In the genomic region with DNA sequence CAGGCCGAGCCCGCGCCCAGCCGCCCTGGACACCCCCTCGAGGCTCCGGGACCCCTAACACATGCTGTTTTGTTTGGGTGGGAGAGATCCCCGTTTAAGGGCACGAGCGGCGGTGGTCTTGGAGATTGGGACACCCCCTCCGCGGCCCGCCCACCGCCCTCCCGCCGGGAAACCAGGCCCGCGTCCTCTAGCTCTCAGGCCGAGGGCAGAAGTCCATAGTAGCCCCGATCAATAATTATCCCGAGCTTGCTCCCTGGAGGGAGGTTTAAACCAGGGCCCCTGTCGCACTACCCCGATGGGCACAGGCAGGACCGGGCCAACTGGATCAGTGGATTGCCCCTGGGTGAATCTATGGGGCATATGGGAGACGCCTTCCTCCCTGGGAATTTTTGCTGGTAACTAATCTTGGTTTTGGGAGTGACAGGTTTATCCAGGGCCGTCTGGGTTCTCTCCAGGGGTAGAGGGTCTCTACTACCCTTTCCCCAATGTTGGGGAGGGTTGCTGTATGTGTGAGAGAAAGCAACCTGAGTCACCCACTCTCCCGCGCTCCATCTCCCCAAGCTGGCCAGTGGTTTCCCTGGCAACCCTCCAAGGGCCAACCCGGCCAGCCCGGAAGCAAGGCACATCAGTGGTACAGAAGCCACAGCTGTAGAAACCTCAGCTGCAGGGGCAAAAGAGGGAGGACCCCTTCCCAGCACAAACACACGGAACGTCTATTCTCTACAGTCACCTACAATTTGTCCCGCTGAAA, we compare ENCODE assay signal across 8 mouse cellular contexts. TPM values are rescaled to one million over a fixed set of nuclear protein-coding genes. Genes with fewer than 3 reads are reported as not detected.
DNase-seq lines count a peak whose midpoint lies in the region; ATAC-seq and TF ChIP-seq lines count a peak whose summit lies in the region.

No protein-coding gene starts in this region.

- peak overlapping the region; percentile 81 for H3K4me3 ChIP-seq in hindbrain, embryonic 15.5 days
- H3K4me3 ChIP-seq in limb, embryonic 14.5 days (replicated peaks; ENCODE audit: low read length) = peak overlapping the region; percentile 97
- H3K4me3 ChIP-seq in midbrain, postnatal 0 days (ENCODE audit: low read depth, low read length) = peak overlapping the region; percentile 95

- under 1% methylated on average over 33 of the region's 33 CpGs for WGBS in hindbrain, embryonic 15.5 days
- WGBS in limb, embryonic 14.5 days = 2% methylated on average over 25 of the region's 33 CpGs
- WGBS in midbrain, postnatal 0 days = under 1% methylated on average over 30 of the region's 33 CpGs

- peaks cover 33% of the 10 kb centered on the region for H3K4me1 ChIP-seq in hindbrain, embryonic 15.5 days (replicated peaks)
- 0 out of 2 replicates have a peak, but pooled peaks cover 10% of the 10 kb centered on the region for H3K4me1 ChIP-seq in limb, embryonic 14.5 days (ENCODE audit: control insufficient read depth, insufficient read depth, low read length)
- peaks cover 10% of the 10 kb centered on the region for H3K4me1 ChIP-seq in midbrain, postnatal 0 days (ENCODE audit: insufficient read depth, low read length)

- peak overlapping the region; percentile 81 for H3K4me2 ChIP-seq in hindbrain, embryonic 15.5 days
- H3K4me2 ChIP-seq in limb, embryonic 14.5 days (replicated peaks; ENCODE audit: low read depth, low read length, severe bottlenecking) = peak overlapping the region; percentile 75
- H3K4me2 ChIP-seq in midbrain, postnatal 0 days (ENCODE audit: low read depth, low read length, poor library complexity, severe bottlenecking) = peak overlapping the region; percentile 58

- peak overlapping the region; percentile 72 for H3K9ac ChIP-seq in hindbrain, embryonic 15.5 days
- H3K9ac ChIP-seq in limb, embryonic 14.5 days (ENCODE audit: low read depth, low read length, severe bottlenecking) = peak overlapping the region; percentile 96
- peak overlapping the region; percentile 96 for H3K9ac ChIP-seq in midbrain, postnatal 0 days (replicated peaks; ENCODE audit: low read length, poor library complexity, severe bottlenecking)

- TF ChIP-seq CTCF in midbrain, postnatal 0 days (IDR thresholded peaks at IDR 0.05) = no peak

- DNase-seq in left cerebral cortex, adult 18-20 months (ENCODE audit: low spot score in 2 of 2) = peak; percentile 39 to 54
- DNase-seq in left cerebral cortex, adult 8-10 months (ENCODE audit: low spot score in 2 of 2) = no peak
- DNase-seq in cerebellum, adult 9-10 months = peak; percentile 67
- DNase-seq in forelimb bud, embryonic 11.5 days (ENCODE audit: low read depth, low spot score) = peak; percentile 53
- DNase-seq in limb, embryonic 14.5 days (ENCODE audit: low spot score) = peak; percentile 22
- DNase-seq in midbrain, postnatal 0 days (ENCODE audit: low spot score) = peak; percentile 48
- DNase-seq in testis, postnatal 10 days (ENCODE audit: low spot score) = peak; percentile 83

- ATAC-seq in hindbrain, embryonic 15.5 days (ENCODE audit: low FRiP score, low read depth) = peak; percentile 32
- ATAC-seq in limb, embryonic 14.5 days (ENCODE audit: low FRiP score, low read depth) = peak; percentile 24; the same call in 1 of the 2 replicates
- peak; percentile 66 for ATAC-seq in midbrain, postnatal 0 days (ENCODE audit: low FRiP score)

- peaks cover 8% of the 10 kb centered on the region; the same call in 1 of the 2 replicates for H3K27me3 ChIP-seq in hindbrain, embryonic 15.5 days
- no peaks in the 10 kb centered on the region for H3K27me3 ChIP-seq in limb, embryonic 14.5 days (ENCODE audit: control insufficient read depth, insufficient read depth, low read length)
- peaks cover 4% of the 10 kb centered on the region; the same call in 1 of the 2 replicates for H3K27me3 ChIP-seq in midbrain, postnatal 0 days (ENCODE audit: insufficient read depth, low read length)

- H3K9me3 ChIP-seq in hindbrain, embryonic 15.5 days = no peaks in the 10 kb centered on the region
- no peaks in the 10 kb centered on the region for H3K9me3 ChIP-seq in limb, embryonic 14.5 days (ENCODE audit: control insufficient read depth, low read length)
- H3K9me3 ChIP-seq in midbrain, postnatal 0 days (ENCODE audit: low read length) = no peaks in the 10 kb centered on the region

- no peak for TF ChIP-seq POLR2A in limb, embryonic 14.5 days (IDR thresholded peaks at IDR 0.05; ENCODE audit: borderline replicate concordance, extremely low read depth, insufficient read depth, insufficient read length)

- peak overlapping the region; percentile 86 for H3K27ac ChIP-seq in hindbrain, embryonic 15.5 days (replicated peaks)
- H3K27ac ChIP-seq in limb, embryonic 14.5 days (replicated peaks; ENCODE audit: low read depth, low read length) = peak overlapping the region; percentile 73; the same call in 1 of the 2 replicates
- H3K27ac ChIP-seq in midbrain, postnatal 0 days (ENCODE audit: low read depth, low read length) = peak overlapping the region; percentile 85

- no peaks in the 10 kb centered on the region for H3K36me3 ChIP-seq in hindbrain, embryonic 15.5 days
- no peaks in the 10 kb centered on the region for H3K36me3 ChIP-seq in limb, embryonic 14.5 days (ENCODE audit: control insufficient read depth, insufficient read depth, low read length)
- no peaks in the 10 kb centered on the region for H3K36me3 ChIP-seq in midbrain, postnatal 0 days (ENCODE audit: insufficient read depth, low read length)

RNA-seq across cellular contexts. Expression of gene Stat5b, which starts 0.4 kb away (rescaled TPM):
- 10 to 100 TPM; 26.8 to 28.0 TPM for total RNA-seq in left cerebral cortex, adult 18-20 months (2021)
- 10 to 100 TPM; 26.8 to 30.9 (median 30.6) TPM for total RNA-seq in left cerebral cortex, adult 8-10 months (2022)
- 16.4 and 20.3 TPM in 2 replicates for polyA plus RNA-seq in hindbrain, embryonic 15.5 days (2015; fragmentation: Nextera tagmentation; extraction: Ambion mirVana)
- 24.4 and 27.0 TPM in 2 replicates for polyA plus RNA-seq in limb, embryonic 14.5 days (2012; rRNA removed)
- 21.9 and 22.1 TPM in 2 replicates for polyA plus RNA-seq in limb, embryonic 14.5 days (2014; fragmentation: Nextera tagmentation; extraction: Ambion mirVana)
- 22.5 and 25.6 TPM in 2 replicates for total RNA-seq in midbrain, postnatal 0 days (2014; rRNA removed)
- 13.0 and 15.7 TPM in 2 replicates for polyA plus RNA-seq in midbrain, postnatal 0 days (2015; fragmentation: Nextera tagmentation; extraction: Ambion mirVana)

RNA-seq across cellular contexts. Expression of gene Stat5a, which starts 8.2 kb away (rescaled TPM):
- total RNA-seq in left cerebral cortex, adult 18-20 months (2021) = 1 to 10 TPM; 1.8 to 2.5 TPM
- total RNA-seq in left cerebral cortex, adult 8-10 months (2022) = 1 to 10 TPM; 2.0 to 2.8 (median 2.1) TPM
- 2.1 TPM in 2 replicates for polyA plus RNA-seq in hindbrain, embryonic 15.5 days (2015; fragmentation: Nextera tagmentation; extraction: Ambion mirVana)
- 8.0 and 11.3 TPM in 2 replicates for polyA plus RNA-seq in limb, embryonic 14.5 days (2012; rRNA removed)
- 5.3 and 7.8 TPM in 2 replicates for polyA plus RNA-seq in limb, embryonic 14.5 days (2014; fragmentation: Nextera tagmentation; extraction: Ambion mirVana)
- 5.1 and 8.5 TPM in 2 replicates for total RNA-seq in midbrain, postnatal 0 days (2014; rRNA removed)
- polyA plus RNA-seq in midbrain, postnatal 0 days (2015; fragmentation: Nextera tagmentation; extraction: Ambion mirVana) = 4.0 TPM in 2 replicates

Comparison
In these comparisons a context has a peak if more than half of its experiments do, and no peak if none do; other contexts are left out.
1. DNase-seq: peak in left cerebral cortex, adult 18-20 months (2 of 2), cerebellum, adult 9-10 months (single experiment), forelimb bud, embryonic 11.5 days (single experiment), limb, embryonic 14.5 days (single experiment), midbrain, postnatal 0 days (single experiment) and testis, postnatal 10 days (single experiment); none in left cerebral cortex, adult 8-10 months (0 of 2).
2. Peak in every context shown above with its lines, with median percentiles within 50 percentile points of each other: ATAC-seq, H3K27ac ChIP-seq, H3K4me2 ChIP-seq, H3K4me3 ChIP-seq and H3K9ac ChIP-seq.